24 mouse cellular contexts compared by ENCODE assay signal in the genomic region with DNA sequence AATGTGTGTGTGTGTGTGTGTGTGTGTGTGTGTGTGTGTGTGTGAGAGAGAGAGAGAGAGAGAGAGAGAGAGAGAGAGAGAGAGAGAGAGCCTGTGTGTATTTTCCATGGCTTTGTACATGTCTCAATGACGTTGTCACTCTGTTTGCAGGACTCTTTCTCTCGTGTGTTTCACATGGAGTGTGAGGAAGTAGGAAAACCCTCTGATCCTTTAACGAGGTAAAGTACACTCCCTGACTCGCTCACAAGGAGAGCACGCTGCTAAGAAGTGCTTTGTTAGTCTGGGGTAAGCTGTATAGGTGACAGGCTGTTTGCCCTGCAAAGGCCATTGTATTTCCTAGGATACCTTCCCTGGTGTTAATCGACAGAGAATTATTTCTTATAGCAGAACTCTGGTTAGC. TPM values are rescaled to one million over a fixed set of nuclear protein-coding genes. Genes with fewer than 3 reads are reported as not detected.
DNase-seq lines count a peak whose midpoint lies in the region; ATAC-seq and TF ChIP-seq lines count a peak whose summit lies in the region.
"Had no signal": no experiment of that assay in that cellular context is flagged by ENCODE, and none has a peak within 500 bp of the region (broad histone marks: within the 10 kb centered on the region; RNA-seq: fewer than 3 reads in every experiment).

No protein-coding gene starts in this region.

- DNase-seq in lung, embryonic 14.5 days = no peak
- DNase-seq in lung, adult 2 months = no peak
- no peak for DNase-seq in lung, postnatal 10 days
- peak; percentile 51 for DNase-seq in midbrain, embryonic 11.5 days (ENCODE audit: low spot score, missing footprints)
- DNase-seq: adrenal gland, adult 8-10 months; adrenal gland, postnatal 14 days; adrenal gland, postnatal 36 days; B cell, adult 2 months; cerebellum, adult 11-12 months; cerebellum, adult 2 months; cerebellum, adult 9-10 months; cerebellum, postnatal 10 days; cerebellum, postnatal 25 days had no signal

- WGBS in lung, embryonic 14.5 days = 70% methylated on average over 6 of the region's 6 CpGs
- 46% methylated on average over 6 of the region's 6 CpGs for WGBS in lung, adult 2 months
- 42% methylated on average over 6 of the region's 6 CpGs for WGBS in lung, embryonic 16.5 days
- 69% methylated on average over 6 of the region's 6 CpGs for WGBS in midbrain, embryonic 11.5 days
- WGBS in midbrain, embryonic 13.5 days = 63% methylated on average over 6 of the region's 6 CpGs

- no peaks in the 10 kb centered on the region for H3K9me3 ChIP-seq in lung, embryonic 14.5 days (ENCODE audit: low read depth, low read length)
- no peaks in the 10 kb centered on the region for H3K9me3 ChIP-seq in lung, embryonic 16.5 days (ENCODE audit: control insufficient read depth, low read length)
- H3K9me3 ChIP-seq in midbrain, embryonic 11.5 days (ENCODE audit: control insufficient read depth, low read length) = no peaks in the 10 kb centered on the region
- H3K9me3 ChIP-seq in midbrain, embryonic 13.5 days = no peaks in the 10 kb centered on the region
- H3K9me3 ChIP-seq: embryonic facial prominence, embryonic 10.5 days; embryonic facial prominence, embryonic 12.5 days; forebrain, embryonic 13.5 days; forebrain, embryonic 15.5 days; G1E had no signal

- no peak overlapping the region for H3K9ac ChIP-seq in lung, embryonic 14.5 days
- no peak overlapping the region for H3K9ac ChIP-seq in lung, embryonic 16.5 days (ENCODE audit: low read length)
- H3K9ac ChIP-seq in midbrain, embryonic 11.5 days (ENCODE audit: low read length) = no peak overlapping the region
- H3K9ac ChIP-seq in midbrain, embryonic 13.5 days (replicated peaks) = no peak overlapping the region
- H3K9ac ChIP-seq: embryonic facial prominence, embryonic 12.5 days; forebrain, embryonic 13.5 days; forebrain, embryonic 15.5 days had no signal

- TF ChIP-seq POLR2A in lung, adult 2 months (IDR thresholded peaks at IDR 0.05; ENCODE audit: borderline replicate concordance, extremely low read depth, low read depth, low read length) = no peak

- TF ChIP-seq CTCF in lung, embryonic 14.5 days (IDR thresholded peaks at IDR 0.05; ENCODE audit: low read depth) = no peak
- TF ChIP-seq CTCF in lung, adult 2 months (IDR thresholded peaks at IDR 0.05; ENCODE audit: insufficient read depth, low read length) = no peak

- H3K36me3 ChIP-seq in lung, embryonic 14.5 days (ENCODE audit: insufficient read depth) = peaks cover 54% of the 10 kb centered on the region
- peaks cover 8% of the 10 kb centered on the region for H3K36me3 ChIP-seq in lung, embryonic 16.5 days (ENCODE audit: control insufficient read depth, insufficient read depth, low read length)
- H3K36me3 ChIP-seq in midbrain, embryonic 11.5 days (ENCODE audit: control insufficient read depth, insufficient read depth, low read length) = no peaks in the 10 kb centered on the region
- peaks cover 5% of the 10 kb centered on the region; the same call in 1 of the 2 replicates for H3K36me3 ChIP-seq in midbrain, embryonic 13.5 days
- H3K36me3 ChIP-seq: forebrain, embryonic 15.5 days; G1E had no signal

- ATAC-seq in lung, embryonic 14.5 days (ENCODE audit: insufficient read depth) = no peak
- ATAC-seq in lung, embryonic 16.5 days (ENCODE audit: low read depth) = 0 out of 2 replicates have a peak, but pooled peaks have one; percentile 38
- no peak for ATAC-seq in midbrain, embryonic 11.5 days (ENCODE audit: low FRiP score)
- no peak for ATAC-seq in midbrain, embryonic 13.5 days
- ATAC-seq: activated CD4-positive, CD25-positive, alpha-beta regulatory T cell, adult 4 months; CD4-positive, CD25-positive, alpha-beta regulatory T cell, adult 4 months; forebrain, embryonic 13.5 days; forebrain, embryonic 15.5 days; Patski had no signal

- H3K27me3 ChIP-seq in lung, embryonic 14.5 days (ENCODE audit: insufficient read depth, low read length) = no peaks in the 10 kb centered on the region
- H3K27me3 ChIP-seq in lung, embryonic 16.5 days (ENCODE audit: control insufficient read depth, insufficient read depth, low read depth, low read length) = no peaks in the 10 kb centered on the region
- H3K27me3 ChIP-seq in midbrain, embryonic 11.5 days (ENCODE audit: control insufficient read depth, insufficient read depth, low read length) = no peaks in the 10 kb centered on the region
- no peaks in the 10 kb centered on the region for H3K27me3 ChIP-seq in midbrain, embryonic 13.5 days
- H3K27me3 ChIP-seq: CH12.LX; embryonic facial prominence, embryonic 12.5 days; forebrain, embryonic 13.5 days; forebrain, embryonic 15.5 days had no signal

- H3K4me3 ChIP-seq in lung, embryonic 14.5 days (ENCODE audit: low read depth, low read length) = no peak overlapping the region
- no peak overlapping the region for H3K4me3 ChIP-seq in lung, adult 2 months (replicated peaks; ENCODE audit: extremely low read depth, low read depth, low read length)
- no peak overlapping the region for H3K4me3 ChIP-seq in lung, embryonic 16.5 days (ENCODE audit: low read length)
- no peak overlapping the region for H3K4me3 ChIP-seq in midbrain, embryonic 11.5 days (ENCODE audit: low read depth, low read length)
- no peak overlapping the region for H3K4me3 ChIP-seq in midbrain, embryonic 13.5 days (replicated peaks)
- H3K4me3 ChIP-seq: embryonic facial prominence, embryonic 10.5 days; embryonic facial prominence, embryonic 12.5 days; forebrain, embryonic 13.5 days; forebrain, embryonic 15.5 days had no signal

- 0 out of 2 replicates have a peak overlapping the region, but pooled peaks have one; percentile 20 for H3K27ac ChIP-seq in lung, embryonic 14.5 days (ENCODE audit: low read depth)
- peak overlapping the region; percentile 18; the same call in 1 of the 2 replicates for H3K27ac ChIP-seq in lung, embryonic 16.5 days (ENCODE audit: low read length)
- H3K27ac ChIP-seq in midbrain, embryonic 11.5 days (ENCODE audit: low read depth, low read length) = no peak overlapping the region
- no peak overlapping the region for H3K27ac ChIP-seq in midbrain, embryonic 13.5 days
- H3K27ac ChIP-seq: embryonic facial prominence, embryonic 10.5 days; embryonic facial prominence, embryonic 12.5 days; forebrain, embryonic 13.5 days; forebrain, embryonic 15.5 days had no signal

- no peaks in the 10 kb centered on the region for H3K4me1 ChIP-seq in lung, embryonic 14.5 days (ENCODE audit: insufficient read depth)
- no peaks in the 10 kb centered on the region for H3K4me1 ChIP-seq in lung, adult 2 months (ENCODE audit: control insufficient read depth, insufficient read depth, low read length)
- 0 out of 2 replicates have a peak, but pooled peaks cover 4% of the 10 kb centered on the region for H3K4me1 ChIP-seq in lung, embryonic 16.5 days (replicated peaks; ENCODE audit: control insufficient read depth, insufficient read depth, low read length)
- H3K4me1 ChIP-seq in midbrain, embryonic 11.5 days (ENCODE audit: control insufficient read depth, insufficient read depth, low read length) = no peaks in the 10 kb centered on the region
- H3K4me1 ChIP-seq in midbrain, embryonic 13.5 days (replicated peaks) = no peaks in the 10 kb centered on the region
- H3K4me1 ChIP-seq: embryonic facial prominence, embryonic 10.5 days; embryonic facial prominence, embryonic 12.5 days; forebrain, embryonic 13.5 days; forebrain, embryonic 15.5 days had no signal

- no peak overlapping the region for H3K4me2 ChIP-seq in lung, embryonic 14.5 days
- H3K4me2 ChIP-seq in lung, embryonic 16.5 days (ENCODE audit: low read depth, low read length) = no peak overlapping the region
- H3K4me2 ChIP-seq in midbrain, embryonic 11.5 days = no peak overlapping the region
- no peak overlapping the region for H3K4me2 ChIP-seq in midbrain, embryonic 13.5 days (replicated peaks)
- H3K4me2 ChIP-seq: embryonic facial prominence, embryonic 12.5 days; forebrain, embryonic 13.5 days; forebrain, embryonic 15.5 days had no signal

RNA-seq across cellular contexts. Expression of gene Pde5a, which starts 52.7 kb away (rescaled TPM):
- polyA plus RNA-seq in lung, embryonic 14.5 days (2014; fragmentation: Nextera tagmentation; extraction: Ambion mirVana) = 55.0 and 57.4 TPM in 2 replicates
- polyA plus RNA-seq in lung, adult 2 months (2012; rRNA removed) = 24.4 and 35.5 TPM in 2 replicates
- 23.7 and 24.7 TPM in 2 replicates for polyA plus RNA-seq in lung, embryonic 16.5 days (2015; fragmentation: Nextera tagmentation; extraction: Ambion mirVana)
- polyA plus RNA-seq in midbrain, embryonic 11.5 days (2014; fragmentation: Nextera tagmentation; extraction: Ambion mirVana) = 3.8 and 4.6 TPM in 2 replicates
- polyA plus RNA-seq in midbrain, embryonic 13.5 days (2015; fragmentation: Nextera tagmentation; extraction: Ambion mirVana) = 2.8 and 3.2 TPM in 2 replicates
- polyA plus RNA-seq: G1E had no signal

Comparison
In these comparisons a context has a peak if more than half of its experiments do, and no peak if none do; other contexts are left out.
1. H3K27ac ChIP-seq: peak in lung, embryonic 14.5 days (single experiment) and lung, embryonic 16.5 days (single experiment); none in midbrain, embryonic 11.5 days (single experiment) and midbrain, embryonic 13.5 days (single experiment).